Mouse (Mus musculus) midbrain, postnatal 0 days (tissue): Measurements from ENCODE around the gene Gabrd. TPM values are rescaled to one million over a fixed set of nuclear protein-coding genes. Genes with fewer than 3 reads are reported as not detected.

ENCODE experiments used
- ATAC-seq: fragments of 200-750 bp; cut with Nextera tagmentation; 2 replicates; pipeline ENCODE4 v1.8.0; 2017; ENCODE audit warnings: moderate number of reproducible peaks, mild to moderate bottlenecking, moderate TSS enrichment, moderate library complexity; ENCODE audit not compliant: low FRiP score
- DNase-seq: peaks from one replicate; pipeline ENCODE4 v3.0.0-alpha.2; 2015; ENCODE audit warnings: low spot score
- H3K27ac ChIP-seq: fragments of 300-500 bp; sonication (generic); 2 replicates; pipeline ENCODE4 v1.5.1; 2014; ENCODE audit warnings: low read depth, mild to moderate bottlenecking, low read length, mixed read lengths
- H3K27me3 ChIP-seq: fragments of 300-500 bp; sonication (generic); 2 replicates; pipeline ENCODE4 v1.6.1; 2014; ENCODE audit warnings: low read length, control low read depth, mixed read lengths; ENCODE audit not compliant: insufficient read depth
- H3K36me3 ChIP-seq: fragments of 300-500 bp; sonication (generic); 2 replicates; pipeline ENCODE4 v1.6.1; 2014; ENCODE audit warnings: low read length, control low read depth, mixed read lengths; ENCODE audit not compliant: insufficient read depth
- H3K4me1 ChIP-seq: fragments of 300-500 bp; sonication (generic); 2 replicates; pipeline ENCODE4 v1.6.1; 2014; ENCODE audit warnings: mild to moderate bottlenecking, control low read depth, antibody characterized with exemption, low read length, mixed read lengths; ENCODE audit not compliant: insufficient read depth
- H3K4me2 ChIP-seq: fragments of 300-500 bp; sonication (generic); 2 replicates; pipeline ENCODE4 v1.6.1; 2014; ENCODE audit warnings: low read depth, mild to moderate bottlenecking, low read length, mixed read lengths; ENCODE audit not compliant: poor library complexity, severe bottlenecking
- H3K4me3 ChIP-seq: fragments of 300-500 bp; sonication (generic); 2 replicates; pipeline ENCODE4 v1.5.1; 2014; ENCODE audit warnings: low read depth, mild to moderate bottlenecking, low read length, moderate library complexity
- H3K9ac ChIP-seq: fragments of 300-500 bp; sonication (generic); replicated peaks from 2 replicates; pipeline ENCODE4 v1.6.1; 2014; ENCODE audit warnings: mild to moderate bottlenecking, low read length, moderate library complexity, mixed read lengths; ENCODE audit not compliant: poor library complexity, severe bottlenecking
- H3K9me3 ChIP-seq: fragments of 300-500 bp; sonication (generic); 2 replicates; pipeline ENCODE4 v1.6.1; 2016; ENCODE audit warnings: low read length, control low read depth
- CTCF ChIP-seq: IDR thresholded peaks from 2 replicates; pipeline ENCODE4 v1.5.1; 2016; ENCODE audit warnings: antibody characterized with exemption, mild to moderate bottlenecking
- WGBS: fragments of 180-500 bp; shearing (Covaris S2); extraction: QIAGEN DNeasy Blood & Tissue Kit; methylation state at CpG from one replicate; pipeline ENCODE4 v1.1.7; 2014; 5-methylcytosine and 5-hydroxymethylcytosine counted together
- polyA plus RNA-seq: library from polyadenylated mRNA; unstranded; fragments of >200 nt; fragmentation: Nextera tagmentation; extraction: Ambion mirVana; gene quantifications from 2 replicates; pipeline ENCODE4 v1.2.1, GENCODE M21; 2015
- total RNA-seq: library from RNA; depleted of rRNA; stranded (reverse); fragments of >200 nt; gene quantifications from 2 replicates; pipeline ENCODE4 v1.2.3, GENCODE M21; 2014

Gabrd gene
- total and polyA plus RNA-seq, 2 experiments from 2014 or later = 0.11 to 0.36 TPM

- WGBS = 75% methylated on average over 5 of the region's 5 CpGs
- H3K36me3 ChIP-seq = no peaks in the 10 kb centered on the region
These were observed 25.8 kb downstream of the Gabrd start for GRCm38 (mm10) chr4:155371797-155372735.

GRCm38 (mm10) chr4:155370737-155371715, 26.9 kb downstream of the Gabrd start:
- ATAC-seq (no peak), DNase-seq (peak; percentile 11)
- no peak overlapping the region for H3K4me3 ChIP-seq
- no peak overlapping the region for H3K27ac ChIP-seq
- H3K27me3 ChIP-seq = no peaks in the 10 kb centered on the region
- TF ChIP-seq CTCF = no peak
- H3K9ac ChIP-seq = no peak overlapping the region
- H3K4me2 ChIP-seq = no peak overlapping the region
- H3K9me3 ChIP-seq = no peaks in the 10 kb centered on the region
- H3K36me3 ChIP-seq = no peaks in the 10 kb centered on the region
- 84% methylated on average over 15 of the region's 15 CpGs for WGBS
- no peaks in the 10 kb centered on the region for H3K4me1 ChIP-seq

More at GRCm38 (mm10) chr4:155371797-155372735, 25.8 kb downstream of the Gabrd start:
- no peak overlapping the region for H3K4me2 ChIP-seq
- H3K4me3 ChIP-seq = no peak overlapping the region
- TF ChIP-seq CTCF = no peak
- no peaks in the 10 kb centered on the region for H3K27me3 ChIP-seq
- no peaks in the 10 kb centered on the region for H3K9me3 ChIP-seq
- no peak overlapping the region for H3K9ac ChIP-seq
- H3K27ac ChIP-seq = no peak overlapping the region
- ATAC-seq (no peak), DNase-seq (peak; percentile 12)
- H3K4me1 ChIP-seq = no peaks in the 10 kb centered on the region

DNA sequence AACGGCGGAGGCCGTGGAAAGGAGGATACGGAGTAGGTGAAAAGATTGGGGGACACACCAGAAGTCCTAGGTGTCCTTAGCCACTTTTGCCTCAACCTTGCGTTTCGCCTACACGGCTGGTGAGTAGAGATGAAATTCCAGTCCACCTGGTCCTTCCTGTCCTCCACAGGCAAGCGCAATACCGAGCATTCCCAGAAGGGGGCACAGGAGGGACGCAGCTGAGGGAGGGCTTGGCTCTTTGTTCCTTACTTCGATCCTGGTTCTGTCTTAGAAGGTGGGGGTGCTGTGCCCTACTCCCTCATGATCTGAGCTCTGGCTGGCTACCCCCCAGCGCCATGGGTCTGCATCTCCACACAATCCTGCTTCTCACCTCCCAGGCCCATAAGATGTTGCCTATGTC, 29.2 kb downstream of the Gabrd start:
- peak; percentile 37 for DNase-seq
- no peak overlapping the region for H3K9ac ChIP-seq
- no peaks in the 10 kb centered on the region for H3K36me3 ChIP-seq
- H3K27me3 ChIP-seq = no peaks in the 10 kb centered on the region
- WGBS = 23% methylated on average over 12 of the region's 12 CpGs
- H3K4me3 ChIP-seq = no peak overlapping the region
- H3K4me2 ChIP-seq = no peak overlapping the region
- TF ChIP-seq CTCF = peak; percentile 75
- H3K4me1 ChIP-seq = no peaks in the 10 kb centered on the region
- no peak overlapping the region for H3K27ac ChIP-seq
- H3K9me3 ChIP-seq = no peaks in the 10 kb centered on the region
- no peak for ATAC-seq

- no peak overlapping the region for H3K4me3 ChIP-seq
- H3K27ac ChIP-seq = no peak overlapping the region
- no peaks in the 10 kb centered on the region for H3K9me3 ChIP-seq
- WGBS = 89% methylated on average over 9 of the region's 9 CpGs
- ATAC-seq (no peak), DNase-seq (no peak)
- TF ChIP-seq CTCF = no peak
- H3K36me3 ChIP-seq = no peaks in the 10 kb centered on the region
- no peak overlapping the region for H3K4me2 ChIP-seq
- no peak overlapping the region for H3K9ac ChIP-seq
- H3K4me1 ChIP-seq = no peaks in the 10 kb centered on the region
- H3K27me3 ChIP-seq = peaks cover 7% of the 10 kb centered on the region
These were observed 30.2 kb downstream of the Gabrd start for GRCm38 (mm10) chr4:155367739-155368138.

DNA sequence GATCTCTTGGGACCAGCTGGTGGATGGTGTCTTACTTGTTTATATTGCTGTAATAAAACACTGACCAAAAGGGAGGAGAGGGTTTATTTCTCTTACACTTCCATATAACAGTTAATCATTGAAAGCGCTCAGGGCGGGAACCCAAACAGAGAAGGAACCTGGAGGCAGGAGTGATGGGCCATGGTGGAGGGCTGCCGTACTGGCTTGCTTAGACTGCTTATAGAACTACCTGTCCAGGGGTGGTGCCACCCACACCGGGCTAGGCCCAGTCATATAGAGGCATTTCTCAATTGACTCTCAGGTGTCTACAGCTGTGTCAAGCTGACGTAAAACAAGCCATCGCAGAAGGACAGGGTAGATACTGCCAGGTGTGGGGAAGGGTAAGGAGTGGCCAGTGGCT, 31.1 kb downstream of the Gabrd start:
- WGBS = 90% methylated on average over 6 of the region's 6 CpGs

More for the DNA sequence above, 31.1 kb downstream of the Gabrd start:
- DNase-seq = no peak
- Histone ChIP-seq H3K4me2 (no peak overlapping the region), H3K9me3 (no peaks in the 10 kb centered on the region), H3K27ac (no peak overlapping the region), H3K4me3 (no peak overlapping the region), H3K36me3 (no peaks in the 10 kb centered on the region), H3K4me1 (no peaks in the 10 kb centered on the region; the same call in 1 of the 2 replicates), H3K9ac (no peak overlapping the region), H3K27me3 (peaks cover 17% of the 10 kb centered on the region)
- no peak for ATAC-seq
- no peak for TF ChIP-seq CTCF
